Mouse (Mus musculus) spleen, adult 2 months (tissue): ENCODE results near the gene Calcoco2. TPM values are rescaled to one million over a fixed set of nuclear protein-coding genes. Genes with fewer than 3 reads are reported as not detected.

ENCODE experiments used
- DNase-seq, 2 experiments: peaks; one replicate each; pipeline versions ENCODE4 v3.0.0 to v3.0.0-alpha.2; 2012 to 2021; ENCODE audit warnings: low spot score in 2 of 2, low read depth in 1 of 2
- H3K27ac ChIP-seq: fragments of 200-500 bp; 2 replicates; pipeline ENCODE4 v1.5.1; 2012; ENCODE audit warnings: low read length, inconsistent platforms; ENCODE audit not compliant: insufficient read depth
- H3K27me3 ChIP-seq: fragments of 200-500 bp; 2 replicates; pipeline ENCODE4 v1.6.1; 2012; ENCODE audit warnings: mild to moderate bottlenecking, moderate library complexity, low read length, inconsistent platforms; ENCODE audit not compliant: control insufficient read depth, insufficient read depth
- H3K36me3 ChIP-seq: fragments of 200-500 bp; 2 replicates; pipeline ENCODE4 v1.6.1; 2012; ENCODE audit warnings: mild to moderate bottlenecking, low read length, inconsistent platforms; ENCODE audit not compliant: control insufficient read depth, insufficient read depth
- H3K4me1 ChIP-seq: fragments of 200-500 bp; 2 replicates; pipeline ENCODE4 v1.6.1; 2011; ENCODE audit warnings: inconsistent platforms; ENCODE audit not compliant: control insufficient read depth, insufficient read depth, insufficient read length
- H3K4me3 ChIP-seq: fragments of 200-500 bp; 2 replicates; pipeline ENCODE4 v1.5.1; 2011; ENCODE audit warnings: mild to moderate bottlenecking, inconsistent platforms; ENCODE audit not compliant: insufficient read depth, insufficient read length; ENCODE audit errors: extremely low read depth
- CTCF ChIP-seq: fragments of 200-500 bp; IDR thresholded peaks from 2 replicates; pipeline ENCODE4 v1.5.1; 2011; ENCODE audit warnings: mild to moderate bottlenecking, inconsistent platforms; ENCODE audit not compliant: insufficient read depth, insufficient read length, insufficient replicate concordance; ENCODE audit errors: extremely low read depth
- POLR2A ChIP-seq: fragments of 200-500 bp; IDR thresholded peaks from 2 replicates; pipeline ENCODE4 v1.6.1; 2011; ENCODE audit warnings: low read depth, low read length, inconsistent platforms
- WGBS: fragments of 180-500 bp; shearing (Covaris S2); methylation state at CpG from one replicate; pipeline ENCODE4 v1.1.7; 2018; 5-methylcytosine and 5-hydroxymethylcytosine counted together
- polyA plus RNA-seq: library from polyadenylated mRNA; depleted of rRNA; stranded (reverse); fragments of >200 nt; gene quantifications from 2 replicates; pipeline ENCODE4 v1.2.3, GENCODE M21; 2012

Calcoco2 gene
- polyA plus RNA-seq, 1 experiment: not detected

DNA sequence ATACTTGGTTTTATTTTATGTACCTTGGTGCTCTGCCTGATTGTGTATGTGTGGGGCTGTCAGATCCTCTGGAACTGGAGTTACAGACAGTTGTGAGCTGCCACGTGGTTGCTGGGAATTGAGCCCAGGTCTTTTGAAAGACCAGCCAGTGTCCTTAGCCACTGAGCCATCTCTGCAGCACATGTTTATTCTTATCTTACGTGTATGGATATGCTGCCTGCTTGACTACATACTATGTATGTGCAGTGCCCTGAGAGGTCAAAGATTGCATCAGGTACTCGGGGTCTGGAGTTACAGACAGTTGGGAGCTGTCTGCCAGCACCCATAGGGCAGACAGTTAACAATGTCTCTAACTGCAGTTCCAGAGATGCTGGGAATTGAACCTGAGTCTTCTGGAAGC, 29.1 kb downstream of the Calcoco2 start:
- no peaks in the 10 kb centered on the region for H3K4me1 ChIP-seq
- DNase-seq: no peak
- no peaks in the 10 kb centered on the region for H3K36me3 ChIP-seq
- no peak overlapping the region for H3K27ac ChIP-seq
- WGBS: 76% methylated on average over 3 of the region's 3 CpGs
- no peaks in the 10 kb centered on the region for H3K27me3 ChIP-seq
- TF ChIP-seq CTCF: no peak
- H3K4me3 ChIP-seq: no peak overlapping the region

DNA sequence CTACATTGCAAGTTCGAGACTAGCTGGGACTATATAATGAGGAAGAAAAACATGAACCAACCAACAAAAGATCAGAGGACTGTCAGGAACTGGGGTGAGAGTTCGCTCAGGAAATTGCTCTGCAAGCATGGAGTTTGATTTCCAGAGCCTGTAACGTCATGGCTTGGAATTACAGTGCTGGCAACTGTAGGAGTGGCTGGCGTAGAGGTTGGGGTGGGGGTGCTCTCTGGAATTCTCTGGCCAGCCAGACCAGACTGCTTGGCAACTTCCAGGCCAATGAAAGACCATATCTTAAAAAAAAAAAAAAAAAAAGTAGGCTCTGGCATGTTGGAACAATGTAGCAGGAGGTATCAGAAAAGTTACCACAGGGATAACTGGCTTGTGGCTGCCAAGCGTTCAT, 31.0 kb downstream of the Calcoco2 start:
- TF ChIP-seq POLR2A (no peak), CTCF (no peak)
- no peaks in the 10 kb centered on the region for H3K36me3 ChIP-seq
- 84% methylated on average over 5 of the region's 5 CpGs for WGBS
- no peaks in the 10 kb centered on the region for H3K27me3 ChIP-seq
- H3K27ac ChIP-seq: no peak overlapping the region
- DNase-seq: no peak
- no peak overlapping the region for H3K4me3 ChIP-seq
- H3K4me1 ChIP-seq: no peaks in the 10 kb centered on the region

DNA sequence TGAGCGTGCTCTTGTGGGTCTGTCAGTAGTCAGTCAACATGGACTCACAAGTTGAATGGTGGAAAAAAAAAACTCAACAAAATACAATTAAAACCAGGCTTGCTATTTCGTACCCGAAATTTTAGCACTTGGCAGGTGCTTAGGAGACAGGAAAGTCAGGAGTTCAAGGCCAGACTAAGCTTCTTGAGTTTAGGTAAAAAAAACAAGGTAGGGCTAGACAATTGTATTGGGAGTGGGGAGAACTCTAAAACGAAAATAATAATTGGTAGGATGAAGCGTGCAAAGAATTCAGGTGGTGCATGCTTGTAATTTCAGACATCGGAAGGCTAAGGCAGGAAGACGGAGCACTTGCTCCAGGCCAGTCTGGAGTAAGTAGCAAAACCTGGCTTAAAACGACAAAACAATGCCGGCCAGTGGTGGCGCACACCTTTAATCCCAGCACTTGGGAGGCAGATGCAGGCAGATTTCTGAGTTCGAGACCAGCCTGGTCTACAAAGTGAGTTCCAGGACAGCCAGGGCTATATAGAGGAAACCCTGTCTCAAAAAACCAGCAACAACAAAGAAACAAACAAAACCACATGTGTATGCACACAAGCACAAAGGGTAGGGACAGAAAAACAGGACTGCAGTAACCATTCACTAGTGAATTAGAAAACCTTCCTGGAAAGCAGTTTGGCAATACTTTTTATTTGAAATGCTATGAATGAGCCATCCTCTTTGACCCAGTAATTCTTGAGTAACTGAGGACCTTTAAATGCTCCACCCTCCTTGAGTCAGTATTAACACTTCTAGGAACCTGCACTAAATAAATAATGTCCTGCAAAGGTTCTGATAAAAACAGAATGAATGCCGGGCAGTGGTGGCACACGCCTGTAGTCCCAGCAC, 35.3 kb downstream of the Calcoco2 start:
- H3K36me3 ChIP-seq: peaks cover 4% of the 10 kb centered on the region; the same call in 1 of the 2 replicates
- TF ChIP-seq POLR2A (no peak), CTCF (no peak)
- no peak for DNase-seq
- WGBS: 73% methylated on average over 13 of the region's 13 CpGs
- no peaks in the 10 kb centered on the region for H3K27me3 ChIP-seq
- H3K4me1 ChIP-seq: peaks cover 4% of the 10 kb centered on the region; the same call in 1 of the 2 replicates
- H3K4me3 ChIP-seq: peak overlapping the region; percentile 45; the same call in 1 of the 2 replicates
- peak overlapping the region; percentile 59; the same call in 1 of the 2 replicates for H3K27ac ChIP-seq

DNA sequence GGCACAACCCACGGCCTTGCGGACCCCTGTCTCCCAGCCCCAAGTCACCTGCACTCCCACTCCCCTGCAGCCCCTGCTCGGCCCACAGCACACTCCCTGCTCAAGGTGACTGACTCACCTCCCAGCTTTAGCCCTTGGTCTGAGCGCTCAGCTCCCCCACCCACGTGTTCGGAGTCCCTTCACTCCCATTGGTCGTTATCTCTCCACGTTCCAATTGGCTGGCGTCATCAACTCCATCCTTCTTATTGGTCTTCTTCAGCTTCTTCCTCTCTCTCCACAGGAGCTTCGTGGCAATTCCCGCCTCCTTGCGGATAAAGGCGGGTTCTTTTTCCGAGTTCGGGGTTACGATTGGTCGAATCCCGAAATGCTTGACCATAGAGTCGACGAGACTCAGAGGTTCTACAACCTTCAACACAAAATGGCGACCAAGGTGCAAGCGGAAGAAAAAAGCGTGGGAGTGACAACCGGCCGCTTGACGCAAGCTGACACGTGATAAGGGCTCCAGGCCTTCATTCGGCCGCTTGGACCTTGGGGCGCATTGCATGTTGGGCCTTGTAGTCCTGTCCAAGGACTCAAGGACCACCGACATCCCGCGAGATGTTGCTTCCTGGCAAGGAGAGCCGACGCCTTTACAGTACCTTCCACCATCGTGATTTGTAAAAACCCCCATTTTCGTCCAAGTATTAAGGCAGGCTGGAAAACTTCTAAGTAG, 36.1 kb downstream of the Calcoco2 start, which contains the start of gene Atp5g1:
Atp5g1 (minus strand) TSS at position 162 of the 712 bp plus-strand sequence.
- TF ChIP-seq CTCF (no peak), POLR2A (peak; percentile 80)

DNA sequence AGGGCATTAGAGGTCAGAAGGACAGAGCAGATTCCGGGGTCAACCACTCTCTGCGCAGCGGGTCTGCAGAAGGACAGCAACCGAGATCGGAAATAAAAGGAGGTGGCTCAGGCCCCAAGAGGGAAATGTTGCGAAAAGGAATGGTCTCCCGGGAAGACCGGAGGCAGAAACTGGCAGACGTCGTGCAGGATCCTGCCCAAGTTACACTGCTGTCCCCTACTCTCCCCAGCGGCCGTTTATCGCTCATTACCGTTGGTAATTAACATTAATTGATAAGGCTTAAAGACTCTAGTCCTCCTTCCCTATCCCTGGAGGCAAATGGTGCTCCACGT, 36.6 kb downstream of the Calcoco2 start:
- peaks cover 4% of the 10 kb centered on the region; the same call in 1 of the 2 replicates for H3K4me1 ChIP-seq
- H3K27me3 ChIP-seq: no peaks in the 10 kb centered on the region
- H3K27ac ChIP-seq: peak overlapping the region; percentile 15; the same call in 1 of the 2 replicates
- under 1% methylated on average over 15 of the region's 15 CpGs for WGBS
- peak in 1 of 2 experiments; percentile 5 for DNase-seq
- H3K4me3 ChIP-seq: peak overlapping the region; percentile 80
- TF ChIP-seq CTCF (no peak), POLR2A (no peak)
- H3K36me3 ChIP-seq: peaks cover 5% of the 10 kb centered on the region; the same call in 1 of the 2 replicates

More for the DNA sequence above, 36.1 kb downstream of the Calcoco2 start, which contains the start of gene Atp5g1:
- H3K4me1 ChIP-seq: peaks cover 4% of the 10 kb centered on the region; the same call in 1 of the 2 replicates
- peak; percentile 98 to 100 for DNase-seq
- peaks cover 4% of the 10 kb centered on the region; the same call in 1 of the 2 replicates for H3K36me3 ChIP-seq
- H3K4me3 ChIP-seq: peak within 1 kb of the TSS; percentile 80
- H3K27ac ChIP-seq: peak within 1 kb of the TSS; percentile 59
- under 1% methylated on average over 37 of the region's 37 CpGs for WGBS
- no peaks in the 10 kb centered on the region for H3K27me3 ChIP-seq

DNA sequence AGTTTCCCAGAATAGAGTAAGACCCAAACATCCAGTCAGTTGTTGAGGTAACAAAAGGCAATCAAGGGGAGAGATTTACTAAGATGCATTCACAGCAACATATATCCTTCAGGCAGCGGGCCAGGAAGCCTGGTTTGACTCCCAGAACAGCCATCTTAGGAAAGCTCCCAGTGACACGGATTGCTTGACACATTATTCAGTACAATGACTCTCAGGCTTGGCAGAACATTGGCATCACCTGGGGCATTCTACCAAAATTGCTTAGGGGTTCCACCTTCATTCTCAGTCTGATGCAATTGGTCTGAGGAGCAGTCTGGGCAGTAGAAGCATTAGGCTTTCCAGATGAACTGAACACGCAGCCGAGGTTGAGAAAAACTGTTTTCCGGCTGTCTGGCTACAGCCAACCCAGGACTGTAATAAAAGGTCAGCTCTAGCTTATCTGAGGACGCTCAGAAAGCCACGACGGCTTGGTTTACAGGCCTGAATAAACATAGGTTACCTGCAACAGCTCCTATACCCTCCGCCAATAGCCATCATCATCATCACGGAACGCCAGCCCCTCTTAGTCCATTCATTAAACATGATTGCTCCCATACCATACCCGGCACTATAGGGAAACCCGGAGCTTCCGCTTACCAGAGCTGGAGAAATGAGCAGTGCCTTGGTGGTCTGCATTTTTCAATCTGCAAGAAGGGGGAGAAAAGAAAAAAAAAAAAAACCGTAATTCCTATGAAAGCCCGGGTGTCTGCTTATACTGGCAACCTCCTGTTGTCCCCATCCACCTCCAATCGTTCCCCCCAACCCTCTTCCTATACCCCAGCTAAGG, 37.2 kb downstream of the Calcoco2 start:
- Histone ChIP-seq H3K27ac (no peak overlapping the region; the same call in 1 of the 2 replicates), H3K4me1 (peaks cover 4% of the 10 kb centered on the region; the same call in 1 of the 2 replicates), H3K27me3 (no peaks in the 10 kb centered on the region), H3K4me3 (peak overlapping the region; percentile 80; the same call in 1 of the 2 replicates), H3K36me3 (peaks cover 6% of the 10 kb centered on the region; the same call in 1 of the 2 replicates)
- TF ChIP-seq CTCF (no peak), POLR2A (no peak)
- no peak for DNase-seq
- WGBS: 15% methylated on average over 17 of the region's 17 CpGs
